Mouse (Mus musculus) adrenal gland, postnatal 25 days (tissue): Measurements from ENCODE around the gene Fgf18. TPM values are rescaled to one million over a fixed set of nuclear protein-coding genes. Genes with fewer than 3 reads are reported as not detected.

Experiments used
- DNase-seq: peaks from one replicate; pipeline ENCODE4 v3.0.0; 2021; ENCODE audit warnings: mixed read lengths
- total RNA-seq: library from RNA; stranded (reverse); gene quantifications from 2 replicates; pipeline ENCODE4 v1.2.3, GENCODE M21; 2021

Fgf18 gene
- total RNA-seq, 1 experiment from 2014 or later: 0.79 TPM

DNA sequence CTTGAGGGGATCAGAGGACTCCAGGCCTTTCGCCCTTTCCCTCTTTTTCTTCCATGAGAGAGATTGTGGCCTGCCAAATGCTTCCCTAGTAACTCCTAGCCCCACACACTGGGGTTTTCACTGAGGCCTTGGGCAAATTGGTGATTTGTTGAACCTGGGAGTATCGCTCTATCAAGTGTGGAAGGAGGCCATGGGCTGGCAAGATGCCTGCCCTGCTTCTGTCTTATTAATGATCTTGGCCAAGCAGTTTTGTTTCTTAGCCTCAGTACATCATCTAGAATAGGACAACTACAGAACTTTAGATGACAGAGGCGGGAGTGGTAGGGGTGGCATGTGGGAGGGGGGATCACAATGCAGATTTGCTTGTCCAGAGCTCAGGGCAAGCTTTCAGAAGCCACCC lies 31.4 kb downstream of the Fgf18 start:
- no peak for DNase-seq

DNA sequence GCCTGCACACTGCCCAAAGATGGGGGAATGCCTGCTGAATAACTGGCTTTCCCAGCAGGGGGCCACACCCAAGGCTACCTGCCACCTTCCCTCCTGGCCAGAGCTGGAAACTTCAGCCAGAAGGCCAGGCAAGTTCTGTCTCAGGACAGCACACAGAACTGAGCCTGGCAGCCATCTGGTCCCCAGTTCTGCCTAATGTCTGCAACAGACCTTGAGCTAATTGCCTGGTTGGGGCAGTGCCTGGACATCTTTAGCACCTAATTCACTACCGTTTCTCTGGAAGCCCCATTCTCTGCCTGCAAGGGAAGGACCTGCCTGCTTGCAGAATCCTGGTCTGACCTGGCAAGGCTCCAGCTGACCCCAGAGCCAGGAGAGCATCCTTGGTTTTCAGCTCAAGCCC lies 34.8 kb downstream of the Fgf18 start:
- DNase-seq: no peak

DNA sequence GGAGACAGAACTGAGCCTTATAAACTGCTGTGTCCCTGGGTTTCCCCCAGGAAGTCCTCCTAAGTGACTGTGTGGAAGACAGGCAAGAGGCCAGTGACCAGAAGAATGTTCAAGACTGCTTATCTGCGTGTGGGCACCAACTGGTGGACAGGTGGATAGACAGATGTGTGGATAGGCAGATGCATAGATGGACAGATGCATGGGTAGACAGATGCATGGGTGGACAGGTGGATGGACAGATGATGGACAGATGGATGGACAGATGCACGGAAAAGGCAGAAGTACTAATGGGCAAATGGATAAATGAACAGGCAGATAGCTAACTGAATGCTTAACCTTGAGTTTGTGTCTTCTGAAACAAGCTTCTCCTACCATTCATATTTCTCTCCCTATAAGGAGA lies 37.1 kb downstream of the Fgf18 start:
- no peak for DNase-seq

DNA sequence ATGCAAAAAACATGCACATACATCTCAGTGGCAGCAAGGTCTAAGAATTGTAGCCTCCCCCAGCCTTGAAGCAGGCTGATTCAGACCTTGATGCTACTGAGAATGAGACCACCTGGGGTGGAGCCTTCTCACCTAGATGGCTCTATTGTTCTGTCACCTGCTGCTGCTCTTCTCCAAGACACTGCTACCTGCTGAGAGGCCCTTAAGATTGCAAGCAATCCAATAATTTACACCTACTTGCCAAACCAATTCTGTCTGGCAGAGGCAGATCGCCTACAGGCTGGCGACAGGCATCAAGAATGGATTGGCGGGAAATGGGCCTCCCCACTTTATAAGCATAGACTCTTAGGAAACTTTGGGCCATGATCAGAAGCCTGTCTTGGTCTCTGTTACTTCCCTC lies 39.7 kb downstream of the Fgf18 start:
- DNase-seq: no peak

DNA sequence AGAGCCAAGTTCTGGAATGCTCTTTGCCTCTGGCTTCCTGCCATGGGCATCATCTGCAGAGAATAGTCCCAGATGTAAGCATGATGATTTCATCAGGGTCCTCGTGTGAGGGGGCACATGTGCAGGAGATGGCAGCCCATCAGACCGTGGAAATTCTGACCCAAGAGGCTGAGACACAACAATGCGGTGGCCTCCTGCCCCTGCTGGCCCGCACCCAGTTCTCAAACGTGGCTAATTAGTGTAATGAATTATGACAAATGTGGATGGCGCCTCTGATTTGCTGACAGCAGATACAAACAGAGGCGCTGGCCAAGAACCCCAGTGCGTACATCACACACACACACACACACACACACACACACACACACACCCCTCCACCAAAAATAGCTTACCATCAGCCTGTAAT lies 42.3 kb downstream of the Fgf18 start:
- no peak for DNase-seq

DNA sequence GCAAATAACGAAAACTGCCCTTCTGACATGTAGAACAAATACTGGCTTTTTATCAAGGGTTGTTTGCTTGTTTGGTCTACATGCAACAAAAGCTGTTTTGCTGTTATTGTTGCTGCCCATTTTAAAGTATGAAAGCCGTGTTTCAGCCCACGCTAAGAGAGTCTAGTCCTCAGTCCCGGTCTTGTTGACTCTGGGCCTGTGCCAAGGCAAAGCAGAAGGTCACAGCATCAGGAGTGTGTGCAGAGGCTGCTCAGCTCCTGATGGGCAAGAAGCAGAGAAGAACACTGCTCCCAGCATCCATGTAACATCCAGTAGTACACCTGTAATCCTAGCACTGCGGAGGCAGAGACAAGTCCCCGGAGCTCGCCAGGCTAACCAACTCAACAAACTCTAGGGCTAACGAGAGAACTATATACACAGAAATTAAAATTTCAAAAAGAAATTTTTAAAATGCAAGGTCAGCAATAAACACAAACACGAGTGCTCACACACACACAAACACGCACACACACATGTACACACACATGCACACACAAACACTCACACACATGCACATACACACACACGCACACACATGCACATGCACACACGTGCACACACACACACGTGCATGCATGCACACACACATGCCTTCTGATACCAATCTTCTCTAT lies 43.8 kb downstream of the Fgf18 start:
- DNase-seq: peak; percentile 63

DNA sequence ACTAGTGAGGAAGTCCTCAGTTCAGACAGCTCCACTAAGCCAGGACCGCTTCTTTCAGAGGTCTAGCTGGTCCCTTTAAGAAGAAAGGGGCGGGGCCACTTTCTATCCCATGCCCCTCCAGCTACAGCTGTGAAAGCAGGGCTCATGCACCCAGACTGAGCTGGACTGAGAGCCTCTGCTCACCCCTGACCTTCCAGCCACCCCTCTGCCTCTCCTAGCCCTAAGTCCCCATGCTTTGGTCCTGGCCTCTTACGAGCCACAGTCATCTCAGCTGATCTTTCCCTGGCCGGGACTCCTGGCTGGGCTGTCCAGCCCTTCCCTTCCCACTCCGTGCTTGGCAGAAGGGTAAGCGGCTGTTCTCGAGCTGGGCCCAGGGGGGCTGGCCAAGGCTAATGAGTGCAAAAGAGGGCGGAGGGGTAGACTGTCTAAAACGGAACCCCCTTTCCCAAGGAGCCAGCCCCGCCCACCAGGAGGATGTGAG lies 47.1 kb downstream of the Fgf18 start:
- no peak for DNase-seq

DNA sequence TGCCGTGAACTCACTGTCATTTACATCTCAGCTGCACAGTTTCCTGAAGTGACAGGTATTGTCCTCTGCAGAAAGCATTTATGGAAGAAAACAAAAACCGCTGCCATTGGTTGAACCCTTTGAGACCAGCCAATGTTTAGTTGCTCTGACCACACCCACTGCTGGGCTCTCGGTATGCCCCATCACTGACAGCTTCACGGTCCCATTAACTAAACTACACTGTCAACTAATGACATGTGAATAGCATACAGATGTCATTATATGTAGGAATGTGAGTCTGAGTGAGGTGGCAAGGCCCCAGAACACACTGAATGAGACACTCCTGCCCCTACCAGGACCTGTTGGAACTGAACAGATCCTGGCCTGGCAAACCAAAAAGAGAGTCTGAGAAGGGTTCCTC lies 47.8 kb downstream of the Fgf18 start:
- no peak for DNase-seq

DNA sequence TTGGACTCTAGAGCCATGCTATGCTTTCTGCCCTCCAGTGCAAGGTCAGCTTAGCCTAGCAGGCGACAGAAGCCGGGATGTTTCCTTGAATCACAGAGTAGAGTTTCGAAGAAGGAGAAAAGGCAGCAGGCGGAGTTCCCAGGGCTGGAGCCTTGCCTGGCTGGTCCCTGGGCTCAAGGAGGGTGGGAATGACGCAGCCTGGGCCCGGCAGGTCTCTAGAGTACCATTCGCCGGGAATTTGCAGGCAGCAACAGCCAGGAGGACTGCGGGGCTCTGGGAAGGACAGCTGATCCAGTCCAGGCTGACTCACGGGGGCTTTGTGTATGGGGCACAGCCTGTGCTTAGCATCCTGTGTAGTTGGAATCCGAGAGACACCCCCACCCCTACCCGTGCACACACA lies 48.8 kb downstream of the Fgf18 start:
- peak; percentile 39 for DNase-seq

DNA sequence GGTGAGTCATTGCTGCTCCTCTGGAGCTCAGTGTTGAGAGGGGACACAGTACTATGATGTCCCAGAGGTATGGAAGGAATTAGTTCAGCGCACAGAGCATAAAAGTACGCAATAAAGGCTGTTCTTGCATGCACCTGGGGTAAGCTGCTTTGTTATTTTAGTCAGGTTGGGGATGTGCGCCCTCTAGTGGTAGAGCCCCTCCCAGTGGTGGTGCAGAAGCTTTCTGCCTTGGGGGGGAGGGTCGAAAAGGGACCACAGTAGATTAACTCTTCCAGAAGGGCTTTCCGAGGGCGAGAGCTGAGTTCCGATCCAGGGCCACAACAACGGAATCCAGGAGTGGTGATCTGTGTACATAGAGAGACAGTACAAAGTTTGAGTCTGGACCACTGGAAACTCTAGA lies 49.3 kb downstream of the Fgf18 start:
- DNase-seq: peak; percentile 50

DNA sequence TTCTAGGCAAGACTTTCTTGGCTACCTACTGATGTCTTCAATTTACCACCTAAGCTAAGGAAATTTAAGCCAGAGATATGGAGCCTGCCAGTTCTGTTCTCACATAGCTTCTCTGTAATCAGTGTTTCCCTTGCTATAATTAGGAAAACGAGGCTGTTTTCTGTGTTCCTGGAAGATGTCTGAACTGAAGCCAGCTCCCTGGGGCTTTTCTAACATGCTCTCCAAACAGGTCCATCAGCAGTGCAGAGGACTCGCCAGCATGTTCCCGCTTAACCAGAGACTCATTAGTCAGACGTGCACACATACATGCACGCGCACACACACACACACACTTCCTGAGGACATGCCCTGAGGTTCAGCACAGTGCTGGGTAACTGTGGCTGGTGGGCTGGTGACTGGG lies 57.3 kb downstream of the Fgf18 start:
- DNase-seq: no peak

DNA sequence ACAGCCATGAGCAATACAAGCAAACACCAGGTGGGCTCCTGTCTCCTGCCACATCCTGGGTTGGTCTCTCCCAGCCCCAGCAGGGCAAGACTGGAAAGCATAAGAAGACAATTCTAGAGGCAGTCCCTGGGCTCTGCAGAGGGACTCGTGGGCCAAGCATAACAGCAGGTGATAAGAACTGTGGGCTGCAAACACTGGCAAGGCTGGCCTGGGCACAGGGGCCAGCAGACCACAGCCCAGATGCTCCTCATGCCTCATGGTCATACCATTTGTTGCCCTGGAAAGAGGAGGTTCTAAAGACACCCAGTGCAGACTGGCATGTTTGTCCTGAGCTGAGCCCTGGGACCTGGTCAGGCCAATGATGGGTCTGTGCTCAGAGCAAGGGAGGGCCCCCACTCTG lies 59.0 kb downstream of the Fgf18 start:
- DNase-seq: no peak

DNA sequence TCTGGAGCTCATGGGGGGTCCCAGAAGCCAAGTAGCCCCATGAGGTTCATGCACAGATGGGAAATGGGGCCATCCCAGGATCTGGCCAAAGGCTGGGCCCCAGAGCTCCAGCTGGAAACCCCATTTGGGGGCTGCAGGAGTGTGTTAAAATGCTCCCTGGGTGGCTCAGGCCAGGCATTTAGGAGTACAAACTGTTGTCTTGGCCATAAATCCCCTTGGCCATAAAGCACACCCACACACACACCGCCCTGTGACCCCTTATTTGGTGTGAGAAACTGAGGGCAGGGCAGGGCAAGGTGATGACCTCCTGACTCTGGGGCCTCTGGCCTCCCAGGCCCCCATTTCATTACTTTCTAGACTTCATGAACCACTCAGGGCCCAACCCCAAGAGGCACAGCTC lies 61.2 kb downstream of the Fgf18 start:
- no peak for DNase-seq

DNA sequence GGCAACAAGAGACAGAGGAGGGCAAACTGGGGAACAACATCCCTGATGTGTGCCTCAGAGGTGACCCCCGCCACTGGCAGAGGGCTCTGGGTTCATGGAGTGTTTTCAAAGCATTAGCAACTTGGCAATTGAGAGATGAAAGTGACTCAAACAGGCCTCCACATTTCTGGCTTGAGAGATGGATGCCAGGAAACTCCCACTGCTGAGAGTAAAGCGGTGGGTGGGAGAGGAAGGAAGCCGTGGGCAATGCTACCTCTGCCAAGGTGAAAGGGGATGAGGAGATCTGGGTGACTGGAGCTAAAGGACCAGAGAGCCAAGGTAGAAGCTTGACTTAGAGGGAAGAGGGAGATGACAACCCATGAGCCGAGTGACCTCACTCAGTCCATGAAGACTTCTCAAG lies 61.7 kb downstream of the Fgf18 start:
- no peak for DNase-seq

DNA sequence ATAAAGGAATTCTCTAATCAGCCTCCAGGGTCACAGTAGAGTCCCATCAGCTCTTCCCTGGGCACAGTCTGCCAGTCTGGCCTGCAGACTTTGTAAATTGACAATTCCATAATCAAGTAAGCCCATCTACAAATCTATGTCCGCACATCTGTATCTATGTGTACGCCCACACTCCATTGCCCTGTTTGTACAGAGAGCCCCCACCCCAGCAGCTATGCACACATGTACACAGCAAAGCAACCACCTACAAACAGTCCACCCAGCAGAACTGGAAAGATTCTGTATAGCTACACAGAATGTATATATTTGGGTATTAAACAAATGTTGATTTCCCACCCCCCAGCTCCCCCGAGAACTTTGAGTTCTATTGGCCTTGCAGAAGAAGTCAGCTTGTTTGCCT lies 62.1 kb downstream of the Fgf18 start:
- DNase-seq: no peak

DNA sequence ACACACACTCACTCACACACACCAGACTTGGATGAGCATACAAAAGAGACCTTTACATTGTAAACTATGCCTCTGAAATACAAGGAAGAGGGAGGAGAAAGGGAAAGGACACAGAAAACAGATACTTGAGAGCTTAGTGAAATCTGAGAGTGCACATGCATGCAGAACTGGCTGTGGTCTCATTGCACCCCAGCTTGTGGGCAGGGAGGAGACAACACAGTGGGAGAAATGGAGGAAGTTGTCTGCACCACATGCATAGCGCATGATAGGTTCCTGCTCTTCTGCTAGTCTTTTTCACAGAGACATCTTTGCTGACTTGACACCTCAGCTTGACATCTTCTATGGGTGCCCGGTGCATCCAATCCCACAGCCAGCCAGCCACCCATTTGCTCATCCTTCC lies 63.2 kb downstream of the Fgf18 start:
- no peak for DNase-seq

DNA sequence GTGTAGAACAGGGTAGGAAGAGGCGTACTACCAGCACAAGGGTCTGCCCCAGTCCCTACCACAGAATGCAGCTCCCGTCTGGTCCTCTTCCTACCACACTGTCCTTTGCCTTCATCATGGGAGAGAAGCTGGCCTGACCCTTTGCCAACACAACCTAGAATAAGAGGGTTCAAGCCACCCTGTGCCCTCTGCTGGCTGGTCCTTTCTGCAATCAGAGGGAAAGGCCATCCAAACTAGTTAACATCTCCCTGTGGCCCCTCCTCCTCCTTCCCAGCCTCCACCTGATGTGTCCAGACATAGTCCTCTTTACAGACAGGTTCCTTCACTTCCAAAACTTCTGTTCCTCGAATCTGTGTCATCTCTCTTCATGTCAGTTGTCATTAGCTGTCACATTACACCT lies 66.0 kb downstream of the Fgf18 start:
- DNase-seq: no peak

DNA sequence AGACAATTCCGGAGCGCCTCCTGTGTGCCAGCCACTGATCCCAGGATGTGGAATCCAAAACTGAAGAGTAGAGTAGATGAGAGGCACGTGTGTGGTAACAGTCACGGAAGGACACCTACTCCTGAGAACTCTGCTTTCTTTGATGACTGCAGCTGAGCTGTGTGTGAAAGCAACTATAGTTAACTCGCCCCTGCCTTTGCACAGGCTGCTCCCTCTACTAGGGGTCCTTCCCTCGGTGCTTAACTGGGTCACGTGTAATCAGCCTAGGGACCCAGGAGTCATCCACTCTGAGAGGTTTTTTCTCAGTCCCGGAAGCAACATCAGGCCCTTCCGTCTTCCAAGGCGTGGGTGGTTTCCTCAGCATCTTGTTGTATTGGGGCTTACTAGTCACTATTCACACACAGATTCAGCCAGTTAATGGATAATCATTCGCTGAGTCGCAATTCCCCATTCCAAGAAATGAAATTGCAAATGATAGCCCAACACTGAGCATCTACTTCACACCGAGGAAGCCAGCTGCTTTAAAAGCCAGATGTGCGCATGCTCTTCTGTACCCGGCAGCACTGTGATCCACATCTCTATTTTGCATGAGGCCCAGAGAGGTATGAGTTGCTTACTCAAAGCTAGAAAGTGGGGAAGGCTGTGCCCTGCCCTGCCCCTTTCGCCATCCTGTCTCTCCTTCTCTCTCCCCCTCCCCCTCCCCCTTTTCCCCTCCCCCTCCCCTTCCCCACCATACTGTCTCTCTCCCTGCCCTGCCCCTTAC lies 67.0 kb downstream of the Fgf18 start:
- no peak for DNase-seq

DNA sequence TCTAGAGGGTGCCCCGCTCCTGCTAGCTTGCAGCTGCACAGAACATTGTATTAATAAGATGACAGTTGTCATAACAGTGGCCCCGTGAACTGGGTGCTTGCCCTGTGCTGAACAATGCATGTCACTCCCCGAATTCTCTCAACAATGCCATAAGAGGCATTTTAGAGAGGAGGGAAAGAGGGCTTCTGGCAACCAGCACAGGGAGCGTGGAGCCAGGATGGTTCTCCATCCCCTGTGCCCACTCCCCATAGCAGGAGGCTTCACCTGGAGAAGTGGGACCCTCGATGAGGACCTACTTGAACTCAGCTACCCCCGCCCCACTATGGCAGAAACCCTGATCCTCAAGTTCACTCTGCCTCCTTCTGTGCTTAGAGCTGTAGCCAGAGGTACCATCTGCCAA lies 67.8 kb downstream of the Fgf18 start:
- DNase-seq: no peak

DNA sequence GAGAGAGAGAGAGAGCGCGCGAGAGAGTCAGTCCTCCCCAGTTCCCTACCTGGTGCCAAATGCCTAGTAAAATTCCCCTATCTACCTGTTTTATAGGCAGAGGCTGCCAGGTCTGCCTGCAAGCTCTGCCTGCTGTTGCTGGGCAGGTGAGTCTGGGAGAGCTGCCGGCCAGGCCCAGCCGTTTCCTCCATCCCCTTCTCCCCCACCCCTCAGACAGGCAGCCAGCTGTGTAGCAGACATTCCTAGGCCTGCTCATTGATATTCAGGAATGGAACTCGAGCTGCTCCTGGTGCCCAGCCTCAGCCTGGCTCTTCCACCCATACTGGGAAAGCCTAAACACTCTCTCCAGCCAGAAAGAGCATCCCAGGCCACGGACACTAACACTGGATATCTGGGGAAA lies 69.2 kb downstream of the Fgf18 start:
- DNase-seq: no peak

DNA sequence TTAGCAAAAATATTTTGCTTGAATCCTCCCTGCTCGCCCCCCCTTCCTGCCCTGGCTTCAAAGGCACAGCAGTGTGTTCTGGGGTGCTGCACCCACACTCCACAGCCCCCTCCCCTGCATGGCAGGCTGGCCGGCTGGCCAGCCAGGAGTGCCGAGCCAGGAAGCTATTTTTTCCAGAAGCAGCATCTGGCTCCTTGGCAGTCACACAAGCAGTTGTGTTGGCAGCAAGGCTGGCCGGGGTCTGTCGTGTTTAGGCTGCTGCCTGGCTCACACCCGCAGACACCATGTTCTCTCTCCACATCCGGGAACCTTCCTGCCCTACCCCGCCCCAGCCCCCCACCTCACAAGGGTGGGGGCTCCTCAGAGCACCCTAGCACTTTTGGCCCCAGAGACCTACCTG lies 71.9 kb downstream of the Fgf18 start:
- DNase-seq: no peak

DNA sequence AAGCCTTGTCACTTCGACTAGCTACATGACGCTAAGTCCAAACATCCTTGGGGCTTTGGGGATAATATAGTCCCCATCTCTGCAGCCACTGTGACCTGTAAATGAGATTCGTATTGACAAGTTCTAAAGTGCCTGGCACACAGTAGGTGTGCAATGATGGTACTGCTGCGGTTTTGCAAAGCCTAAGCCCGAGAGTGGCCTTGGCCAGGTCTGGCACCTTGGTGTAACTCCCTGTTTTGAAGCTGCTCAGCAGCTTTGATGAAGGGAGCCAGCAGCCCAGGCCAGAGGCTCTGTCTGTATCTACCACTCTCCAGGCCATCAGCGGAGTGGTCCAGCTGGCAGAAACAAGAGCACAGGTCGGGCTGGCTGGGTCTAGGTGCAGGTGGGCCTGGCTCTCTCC lies 72.7 kb downstream of the Fgf18 start:
- no peak for DNase-seq

DNA sequence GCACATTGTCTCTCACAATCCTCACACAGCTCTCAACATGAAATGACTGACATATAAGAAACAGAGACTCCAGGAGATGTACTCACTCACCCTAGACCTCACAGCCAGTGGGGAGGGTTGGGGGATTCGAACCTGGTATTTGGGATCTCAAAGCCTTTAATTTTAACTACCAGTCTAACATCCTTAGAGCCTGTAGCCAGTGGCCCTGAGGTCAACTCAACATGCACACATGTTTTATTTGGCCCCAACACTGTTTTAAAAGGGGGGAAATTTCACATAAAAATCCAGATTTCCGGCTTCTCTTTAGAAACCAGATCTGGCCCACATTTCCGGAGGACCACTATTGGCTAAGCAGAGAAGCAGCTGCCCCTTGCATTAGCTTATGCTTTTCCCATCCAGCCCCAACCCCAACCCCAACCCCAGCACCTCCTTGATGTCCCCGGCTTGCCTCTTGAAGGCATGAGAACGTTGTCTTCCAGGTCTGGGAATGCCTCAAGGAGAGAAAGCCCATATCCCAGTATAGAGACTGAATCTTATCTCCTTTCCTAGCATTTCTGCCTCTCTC lies 75.8 kb downstream of the Fgf18 start:
- no peak for DNase-seq

DNA sequence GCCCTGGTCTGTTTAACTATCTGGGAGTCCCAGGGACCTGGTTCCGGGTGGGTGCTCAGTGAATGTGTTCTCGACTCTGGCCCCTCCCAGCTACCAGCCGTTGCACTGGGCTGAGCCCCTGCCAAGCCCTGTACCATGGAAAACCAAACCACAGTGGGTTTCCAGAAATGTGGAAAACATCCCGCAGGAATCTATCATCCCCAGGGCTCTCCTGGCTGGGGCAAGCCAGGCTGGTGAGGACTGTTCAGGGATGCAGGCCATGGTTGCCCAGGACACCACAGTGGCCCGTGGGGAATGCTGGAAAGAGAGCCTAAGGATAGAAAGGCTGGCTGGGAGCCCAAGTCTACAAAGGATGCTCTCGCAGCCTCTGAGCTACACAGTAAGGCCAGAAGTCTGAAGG lies 76.7 kb downstream of the Fgf18 start:
- no peak for DNase-seq
